Mouse (Mus musculus): ENCODE data around the gene Gm39115. TPM values are rescaled to one million over a fixed set of nuclear protein-coding genes. Genes with fewer than 3 reads are reported as not detected.

The Gm39115 gene
- total RNA-seq (2023), result not detected

GRCm38 (mm10) chr7:142135934-142136333 lies at the start of gene Gm39115:
Gm39115 (minus strand) TSS chr7:142136034.

GRCm38 (mm10) chr7:142175905-142176304 lies 40.1 kb upstream of the Gm39115 start, which contains the start of gene Krtap5-2:
Krtap5-2 (minus strand) TSS chr7:142176005.

GRCm38 (mm10) chr7:142165639-142166038 lies 29.8 kb upstream of the Gm39115 start, which contains the start of gene Gm4553:
Gm4553 (minus strand) TSS chr7:142165739.

GRCm38 (mm10) chr7:142157013-142157412 lies 21.2 kb upstream of the Gm39115 start, which contains the start of gene Gm29735:
Gm29735 (minus strand) TSS chr7:142157113.

GRCm38 (mm10) chr7:142144507-142144906 lies 8.7 kb upstream of the Gm39115 start, which contains the start of gene Gm45337:
Gm45337 (minus strand) TSS chr7:142144607.

GRCm38 (mm10) chr7:142120629-142121028 lies 15.2 kb downstream of the Gm39115 start, which contains the start of gene Gm45618:
Gm45618 (minus strand) TSS chr7:142120729.

GRCm38 (mm10) chr7:142095183-142095931 lies 40.5 kb downstream of the Gm39115 start, which contains the start of gene Dusp8:
Dusp8 (minus strand) TSS chr7:142095843.

Other genes starting within 250 kb of the Gm39115 start
- gene Tollip, start 217.5 kb downstream of the Gm39115 start, total RNA-seq (2023), result 56.6 TPM
- gene Brsk2, start 186.3 kb downstream of the Gm39115 start, total RNA-seq (2023), result not detected
- 59.4 TPM for gene Mob2, start 75.0 kb downstream of the Gm39115 start, total RNA-seq (2023)
- gene Dusp8, start 40.2 kb downstream of the Gm39115 start, total RNA-seq (2023), result 5.1 TPM
- gene Gm45618, start 15.3 kb downstream of the Gm39115 start, total RNA-seq (2023), result not detected
- not detected for gene Gm45337, start 8.6 kb upstream of the Gm39115 start, total RNA-seq (2023)
- not detected for gene Gm29735, start 21.1 kb upstream of the Gm39115 start, total RNA-seq (2023)
- not detected for gene Gm4553, start 29.7 kb upstream of the Gm39115 start, total RNA-seq (2023)
- gene Krtap5-2, start 40.0 kb upstream of the Gm39115 start, total RNA-seq (2023), result not detected
- not detected for gene Gm10153, start 54.4 kb upstream of the Gm39115 start, total RNA-seq (2023)
- gene Krtap5-3, start 65.3 kb upstream of the Gm39115 start, total RNA-seq (2023), result not detected
- gene Gm7579, start 75.8 kb upstream of the Gm39115 start, total RNA-seq (2023), result not detected
- not detected for gene Krtap5-5, start 93.9 kb upstream of the Gm39115 start, total RNA-seq (2023)
- gene Gm40460, start 105.0 kb upstream of the Gm39115 start, total RNA-seq (2023), result not detected
- gene Gm2431, start 122.3 kb upstream of the Gm39115 start, total RNA-seq (2023), result not detected
- not detected for gene Gm4559, start 138.3 kb upstream of the Gm39115 start, total RNA-seq (2023)
- not detected for gene Krtap5-1, start 161.1 kb upstream of the Gm39115 start, total RNA-seq (2023)
- gene Krtap5-4, start 167.5 kb upstream of the Gm39115 start, total RNA-seq (2023), result not detected
- 6.4 TPM for gene Ifitm10, start 237.7 kb upstream of the Gm39115 start, total RNA-seq (2023)
- 0.83 TPM for gene Gm49369, start 246.6 kb upstream of the Gm39115 start, total RNA-seq (2023)